Mouse (Mus musculus) erythroblast, embryonic 14.5 days (primary cell): ENCODE results near the gene Klhl5. TPM values are rescaled to one million over a fixed set of nuclear protein-coding genes. Genes with fewer than 3 reads are reported as not detected.

Experiments
- H3K27me3 ChIP-seq: 2 replicates; pipeline ENCODE4 v1.6.1; 2012; ENCODE audit warnings: inconsistent platforms; ENCODE audit not compliant: control insufficient read depth
- H3K36me3 ChIP-seq: 2 replicates; pipeline ENCODE4 v1.6.1; 2012; ENCODE audit warnings: mild to moderate bottlenecking, inconsistent platforms; ENCODE audit not compliant: control insufficient read depth
- H3K4me1 ChIP-seq: 2 replicates; pipeline ENCODE4 v1.6.1; 2012; ENCODE audit warnings: inconsistent platforms; ENCODE audit not compliant: control insufficient read depth
- H3K4me3 ChIP-seq: replicated peaks from 2 replicates; pipeline ENCODE3; 2012; ENCODE audit warnings: moderate library complexity, mild to moderate bottlenecking, inconsistent platforms
- H3K9me3 ChIP-seq: 2 replicates; pipeline ENCODE4 v1.6.1; 2012; ENCODE audit warnings: low read length, inconsistent platforms, mixed read lengths; ENCODE audit not compliant: control insufficient read depth
- GATA1 ChIP-seq: IDR thresholded peaks from 2 replicates; pipeline ENCODE4 v1.6.1; 2012; ENCODE audit warnings: low read length, inconsistent platforms, mixed read lengths
- TAL1 ChIP-seq: IDR thresholded peaks from 3 replicates; pipeline ENCODE4 v1.6.1; 2012; ENCODE audit warnings: low read length, inconsistent platforms, mixed read lengths
- polyA plus RNA-seq: library from polyadenylated mRNA; stranded (reverse); fragments of >175 nt; gene quantifications from 2 replicates; pipeline ENCODE4 v1.2.3, GENCODE M21; 2012

Gene Klhl5
- polyA plus RNA-seq, 1 experiment: 0.01 TPM

GRCm38 (mm10) chr5:65150376-65150955 lies 43.1 kb downstream of the Klhl5 start:
- H3K27me3 ChIP-seq: no peaks in the 10 kb centered on the region
- no peaks in the 10 kb centered on the region for H3K36me3 ChIP-seq
- no peak overlapping the region for H3K4me3 ChIP-seq
- H3K9me3 ChIP-seq: no peaks in the 10 kb centered on the region
- H3K4me1 ChIP-seq: no peaks in the 10 kb centered on the region
- TF ChIP-seq TAL1 (no peak), GATA1 (no peak)

GRCm38 (mm10) chr5:65151276-65151675 lies 43.9 kb downstream of the Klhl5 start:
- Histone ChIP-seq H3K27me3 (no peaks in the 10 kb centered on the region), H3K4me1 (no peaks in the 10 kb centered on the region), H3K4me3 (no peak overlapping the region), H3K9me3 (no peaks in the 10 kb centered on the region), H3K36me3 (no peaks in the 10 kb centered on the region)
- no peak for TF ChIP-seq GATA1
- TF ChIP-seq TAL1: no peak

- no peaks in the 10 kb centered on the region for H3K4me1 ChIP-seq
- no peaks in the 10 kb centered on the region for H3K36me3 ChIP-seq
- no peak overlapping the region for H3K4me3 ChIP-seq
- H3K9me3 ChIP-seq: no peaks in the 10 kb centered on the region
- H3K27me3 ChIP-seq: no peaks in the 10 kb centered on the region
- TF ChIP-seq TAL1 (no peak), GATA1 (no peak)
Measured at GRCm38 (mm10) chr5:65151767-65152166, 44.4 kb downstream of the Klhl5 start.

GRCm38 (mm10) chr5:65154287-65154686 lies 46.9 kb downstream of the Klhl5 start:
- no peaks in the 10 kb centered on the region for H3K27me3 ChIP-seq
- H3K4me1 ChIP-seq: no peaks in the 10 kb centered on the region
- no peaks in the 10 kb centered on the region for H3K9me3 ChIP-seq
- H3K4me3 ChIP-seq: no peak overlapping the region
- no peaks in the 10 kb centered on the region for H3K36me3 ChIP-seq
- TF ChIP-seq GATA1: no peak
- no peak for TF ChIP-seq TAL1

GRCm38 (mm10) chr5:65156853-65157252 lies 49.5 kb downstream of the Klhl5 start:
- Histone ChIP-seq H3K9me3 (no peaks in the 10 kb centered on the region), H3K4me1 (no peaks in the 10 kb centered on the region), H3K4me3 (no peak overlapping the region), H3K36me3 (no peaks in the 10 kb centered on the region), H3K27me3 (no peaks in the 10 kb centered on the region)
- no peak for TF ChIP-seq TAL1
- TF ChIP-seq GATA1: no peak

GRCm38 (mm10) chr5:65157412-65158381 lies 50.4 kb downstream of the Klhl5 start:
- H3K9me3 ChIP-seq: no peaks in the 10 kb centered on the region
- no peaks in the 10 kb centered on the region for H3K36me3 ChIP-seq
- H3K4me3 ChIP-seq: no peak overlapping the region
- H3K4me1 ChIP-seq: no peaks in the 10 kb centered on the region
- no peaks in the 10 kb centered on the region for H3K27me3 ChIP-seq
- TF ChIP-seq TAL1 (no peak), GATA1 (no peak)

- Histone ChIP-seq H3K4me1 (no peaks in the 10 kb centered on the region), H3K9me3 (no peaks in the 10 kb centered on the region), H3K27me3 (no peaks in the 10 kb centered on the region), H3K4me3 (no peak overlapping the region), H3K36me3 (no peaks in the 10 kb centered on the region)
- no peak for TF ChIP-seq TAL1
- no peak for TF ChIP-seq GATA1
Measured at GRCm38 (mm10) chr5:65158696-65159305, 51.5 kb downstream of the Klhl5 start.

- TF ChIP-seq GATA1: no peak
- TF ChIP-seq TAL1: no peak
- H3K27me3 ChIP-seq: no peaks in the 10 kb centered on the region
- H3K4me3 ChIP-seq: no peak overlapping the region
- H3K9me3 ChIP-seq: no peaks in the 10 kb centered on the region
- peaks cover 7% of the 10 kb centered on the region; the same call in 1 of the 2 replicates for H3K36me3 ChIP-seq
- no peaks in the 10 kb centered on the region for H3K4me1 ChIP-seq
Measured at GRCm38 (mm10) chr5:65163001-65163400, 55.7 kb downstream of the Klhl5 start.

- Histone ChIP-seq H3K36me3 (peaks cover 7% of the 10 kb centered on the region; the same call in 1 of the 2 replicates), H3K27me3 (no peaks in the 10 kb centered on the region), H3K4me3 (no peak overlapping the region), H3K9me3 (no peaks in the 10 kb centered on the region), H3K4me1 (no peaks in the 10 kb centered on the region)
- TF ChIP-seq GATA1: no peak
- no peak for TF ChIP-seq TAL1
Measured at GRCm38 (mm10) chr5:65163489-65164092, 56.3 kb downstream of the Klhl5 start.
